Mouse (Mus musculus) splenic B cell, adult 2 months (primary cell): ENCODE results near the gene Hsbp1.
"Not testable (repeated sequence)": the region's sequence is repeated elsewhere in the genome, so short reads cannot be mapped to it uniquely, and the experiment has no call there.

Source experiments
- DNase-seq: peaks from one replicate; pipeline ENCODE4 v3.0.0-alpha.2; 2011; ENCODE audit warnings: low read depth, low spot score
- H3K27me3 ChIP-seq: 2 replicates; pipeline ENCODE4 v1.6.1; 2012; ENCODE audit warnings: mild to moderate bottlenecking, low read length, moderate library complexity, mixed read lengths; ENCODE audit not compliant: control insufficient read depth, poor library complexity, insufficient read depth, severe bottlenecking
- H3K36me3 ChIP-seq: 2 replicates; pipeline ENCODE4 v1.6.1; 2012; ENCODE audit warnings: mild to moderate bottlenecking, low read length, moderate library complexity, mixed read lengths; ENCODE audit not compliant: control insufficient read depth, poor library complexity, insufficient read depth, severe bottlenecking

Gene Hsbp1

GRCm38 (mm10) chr8:119358175-119358574 is 13.9 kb downstream of the Hsbp1 start:
- no peaks in the 10 kb centered on the region for H3K36me3 ChIP-seq
- H3K27me3 ChIP-seq, result no peaks in the 10 kb centered on the region
- DNase-seq, result no peak

- no peaks in the 10 kb centered on the region for H3K36me3 ChIP-seq
- H3K27me3 ChIP-seq, result no peaks in the 10 kb centered on the region
- DNase-seq, result peak; percentile 53
Observed at GRCm38 (mm10) chr8:119358836-119359235, 14.5 kb downstream of the Hsbp1 start.

GRCm38 (mm10) chr8:119360686-119361295 is 16.5 kb downstream of the Hsbp1 start:
- no peaks in the 10 kb centered on the region for H3K27me3 ChIP-seq
- no peak for DNase-seq
- no peaks in the 10 kb centered on the region for H3K36me3 ChIP-seq

GRCm38 (mm10) chr8:119374716-119375115 is 30.4 kb downstream of the Hsbp1 start:
- not testable (repeated sequence) for H3K36me3 ChIP-seq, H3K27me3 ChIP-seq, DNase-seq

- DNase-seq, result no peak
- no peaks in the 10 kb centered on the region for H3K27me3 ChIP-seq
- no peaks in the 10 kb centered on the region for H3K36me3 ChIP-seq
Observed at GRCm38 (mm10) chr8:119378476-119378875, 34.2 kb downstream of the Hsbp1 start.

GRCm38 (mm10) chr8:119380619-119381018 is 36.3 kb downstream of the Hsbp1 start:
- peak; percentile 82 for DNase-seq
- Histone ChIP-seq H3K27me3 (no peaks in the 10 kb centered on the region), H3K36me3 (no peaks in the 10 kb centered on the region)

GRCm38 (mm10) chr8:119384478-119384877 is 40.2 kb downstream of the Hsbp1 start:
- peak; percentile 76 for DNase-seq
- no peaks in the 10 kb centered on the region for H3K27me3 ChIP-seq
- H3K36me3 ChIP-seq, result no peaks in the 10 kb centered on the region

- no peak for DNase-seq
- H3K36me3 ChIP-seq, result no peaks in the 10 kb centered on the region
- H3K27me3 ChIP-seq, result no peaks in the 10 kb centered on the region
Observed at GRCm38 (mm10) chr8:119385854-119386253, 41.6 kb downstream of the Hsbp1 start.

GRCm38 (mm10) chr8:119386988-119387387 is 42.7 kb downstream of the Hsbp1 start:
- DNase-seq, result no peak
- H3K27me3 ChIP-seq, result no peaks in the 10 kb centered on the region
- no peaks in the 10 kb centered on the region for H3K36me3 ChIP-seq

GRCm38 (mm10) chr8:119394097-119394496 is 49.8 kb downstream of the Hsbp1 start:
- Histone ChIP-seq H3K36me3 (no peaks in the 10 kb centered on the region), H3K27me3 (no peaks in the 10 kb centered on the region)
- DNase-seq, result no peak

- H3K36me3 ChIP-seq, result no peaks in the 10 kb centered on the region
- DNase-seq, result peak; percentile 92
- no peaks in the 10 kb centered on the region for H3K27me3 ChIP-seq
Observed at GRCm38 (mm10) chr8:119394524-119395026, 50.3 kb downstream of the Hsbp1 start, which contains the start of gene Mlycd. Gene Mlycd (plus strand): TSS chr8:119394878.

GRCm38 (mm10) chr8:119395072-119395950 is 51.0 kb downstream of the Hsbp1 start:
- H3K36me3 ChIP-seq, result no peaks in the 10 kb centered on the region
- H3K27me3 ChIP-seq, result no peaks in the 10 kb centered on the region
- no peak for DNase-seq
